Mouse (Mus musculus): ENCODE results near the gene Ift22. TPM values are rescaled to one million over a fixed set of nuclear protein-coding genes. Genes with fewer than 3 reads are reported as not detected.

Ift22 gene
- 74.0 and 78.8 TPM in 2 replicates for polyA plus RNA-seq (2015; fragmentation: Nextera tagmentation; extraction: Ambion mirVana)

GRCm38 (mm10) chr5:136907991-136908857 is at the start of gene Ift22:
Gene Ift22 (plus strand): TSS chr5:136908150.
- Histone ChIP-seq H3K27ac (0 out of 2 replicates have a peak within 1 kb of the TSS, but pooled peaks have one; percentile 51), H3K4me1 (peaks cover 14% of the 10 kb centered on the region), H3K9me3 (replicated peaks) (no peaks in the 10 kb centered on the region), H3K36me3 (peaks cover 25% of the 10 kb centered on the region), H3K9ac (peak within 1 kb of the TSS; percentile 65), H3K4me3 (replicated peaks) (peak within 1 kb of the TSS; percentile 69), H3K4me2 (peak within 1 kb of the TSS; percentile 62), H3K27me3 (no peaks in the 10 kb centered on the region)
- WGBS: 10% methylated on average over 32 of the region's 32 CpGs
- ATAC-seq (replicated peaks; ENCODE audit: low FRiP score): peak; percentile 95

- H3K9me3 ChIP-seq (replicated peaks): no peaks in the 10 kb centered on the region
- no peaks in the 10 kb centered on the region for H3K36me3 ChIP-seq
- no peaks in the 10 kb centered on the region for H3K27me3 ChIP-seq
- peak overlapping the region; percentile 98 for H3K27ac ChIP-seq
- 7% methylated on average over 20 of the region's 20 CpGs for WGBS
- H3K9ac ChIP-seq: peak overlapping the region; percentile 29; the same call in 1 of the 2 replicates
- ATAC-seq (replicated peaks; ENCODE audit: low FRiP score): peak; percentile 60
- peak overlapping the region; percentile 12; the same call in 1 of the 2 replicates for H3K4me3 ChIP-seq (replicated peaks)
- peak overlapping the region; percentile 54 for H3K4me2 ChIP-seq
- peaks cover 44% of the 10 kb centered on the region for H3K4me1 ChIP-seq
These were observed 46.6 kb upstream of the Ift22 start for GRCm38 (mm10) chr5:136861191-136861940.

- H3K27ac ChIP-seq: peak overlapping the region; percentile 98
- H3K4me1 ChIP-seq: peaks cover 44% of the 10 kb centered on the region
- no peak overlapping the region for H3K4me3 ChIP-seq (replicated peaks)
- ATAC-seq (replicated peaks; ENCODE audit: low FRiP score): no peak
- no peaks in the 10 kb centered on the region for H3K9me3 ChIP-seq (replicated peaks)
- H3K4me2 ChIP-seq: no peak overlapping the region
- H3K9ac ChIP-seq: no peak overlapping the region
- H3K36me3 ChIP-seq: no peaks in the 10 kb centered on the region
- H3K27me3 ChIP-seq: no peaks in the 10 kb centered on the region
- 36% methylated on average over 4 of the region's 4 CpGs for whole genome bisulfite sequencing
These were observed 45.1 kb upstream of the Ift22 start for GRCm38 (mm10) chr5:136862806-136863205.

GRCm38 (mm10) chr5:136863276-136863675 is 44.7 kb upstream of the Ift22 start:
- Histone ChIP-seq H3K4me1 (peaks cover 44% of the 10 kb centered on the region), H3K4me2 (peak overlapping the region; percentile 43; the same call in 1 of the 2 replicates), H3K27ac (peak overlapping the region; percentile 98), H3K36me3 (no peaks in the 10 kb centered on the region), H3K9ac (0 out of 2 replicates have a peak overlapping the region, but pooled peaks have one; percentile 25), H3K9me3 (replicated peaks) (no peaks in the 10 kb centered on the region), H3K4me3 (replicated peaks) (no peak overlapping the region), H3K27me3 (no peaks in the 10 kb centered on the region)
- WGBS: 26% methylated on average over 9 of the region's 9 CpGs
- no peak for ATAC-seq (replicated peaks; ENCODE audit: low FRiP score)

GRCm38 (mm10) chr5:136863961-136864674 is 43.8 kb upstream of the Ift22 start:
- ATAC-seq (replicated peaks; ENCODE audit: low FRiP score): peak; percentile 88
- H3K4me2 ChIP-seq: peak overlapping the region; percentile 43
- WGBS: 4% methylated on average over 14 of the region's 14 CpGs

GRCm38 (mm10) chr5:136867706-136868105 is 40.2 kb upstream of the Ift22 start:
- Histone ChIP-seq H3K9me3 (replicated peaks) (no peaks in the 10 kb centered on the region), H3K27ac (no peak overlapping the region), H3K36me3 (no peaks in the 10 kb centered on the region), H3K27me3 (no peaks in the 10 kb centered on the region), H3K4me1 (peaks cover 42% of the 10 kb centered on the region), H3K4me2 (no peak overlapping the region), H3K9ac (no peak overlapping the region), H3K4me3 (replicated peaks) (no peak overlapping the region)
- WGBS: 75% methylated on average over 5 of the region's 5 CpGs
- ATAC-seq (replicated peaks; ENCODE audit: low FRiP score): no peak

More at GRCm38 (mm10) chr5:136863961-136864674, 43.8 kb upstream of the Ift22 start:
- Histone ChIP-seq H3K9me3 (replicated peaks) (no peaks in the 10 kb centered on the region), H3K36me3 (no peaks in the 10 kb centered on the region), H3K27ac (peak overlapping the region; percentile 98), H3K27me3 (no peaks in the 10 kb centered on the region), H3K4me3 (replicated peaks) (no peak overlapping the region), H3K4me1 (peaks cover 48% of the 10 kb centered on the region), H3K9ac (0 out of 2 replicates have a peak overlapping the region, but pooled peaks have one; percentile 25)

- H3K4me2 ChIP-seq: peak overlapping the region; percentile 23
- peak; percentile 78 for ATAC-seq (replicated peaks; ENCODE audit: low FRiP score)
- H3K4me1 ChIP-seq: peaks cover 29% of the 10 kb centered on the region
- H3K36me3 ChIP-seq: no peaks in the 10 kb centered on the region
- no peaks in the 10 kb centered on the region for H3K27me3 ChIP-seq
- peak overlapping the region; percentile 87 for H3K27ac ChIP-seq
- WGBS: 46% methylated on average over 10 of the region's 10 CpGs
- H3K9ac ChIP-seq: 0 out of 2 replicates have a peak overlapping the region, but pooled peaks have one; percentile 5
- no peaks in the 10 kb centered on the region for H3K9me3 ChIP-seq (replicated peaks)
- H3K4me3 ChIP-seq (replicated peaks): no peak overlapping the region
These were observed 38.4 kb upstream of the Ift22 start for GRCm38 (mm10) chr5:136869451-136870114.

GRCm38 (mm10) chr5:136872417-136872816 is 35.5 kb upstream of the Ift22 start:
- H3K4me1 ChIP-seq: peaks cover 27% of the 10 kb centered on the region
- ATAC-seq (replicated peaks; ENCODE audit: low FRiP score): no peak
- peaks cover 9% of the 10 kb centered on the region for H3K36me3 ChIP-seq
- H3K27ac ChIP-seq: peak overlapping the region; percentile 22; the same call in 1 of the 2 replicates
- H3K4me2 ChIP-seq: no peak overlapping the region
- no peak overlapping the region for H3K4me3 ChIP-seq (replicated peaks)
- H3K9ac ChIP-seq: no peak overlapping the region
- no peaks in the 10 kb centered on the region for H3K9me3 ChIP-seq (replicated peaks)
- 68% methylated on average over 8 of the region's 8 CpGs for WGBS
- H3K27me3 ChIP-seq: no peaks in the 10 kb centered on the region

GRCm38 (mm10) chr5:136874271-136874670 is 33.7 kb upstream of the Ift22 start:
- no peak overlapping the region for H3K4me3 ChIP-seq (replicated peaks)
- peaks cover 21% of the 10 kb centered on the region for H3K4me1 ChIP-seq
- no peak overlapping the region for H3K9ac ChIP-seq
- ATAC-seq (replicated peaks; ENCODE audit: low FRiP score): no peak
- peaks cover 9% of the 10 kb centered on the region for H3K36me3 ChIP-seq
- no peak overlapping the region for H3K4me2 ChIP-seq
- H3K27me3 ChIP-seq: no peaks in the 10 kb centered on the region
- H3K9me3 ChIP-seq (replicated peaks): no peaks in the 10 kb centered on the region
- H3K27ac ChIP-seq: no peak overlapping the region
- WGBS: 61% methylated on average over 10 of the region's 10 CpGs

- peaks cover 9% of the 10 kb centered on the region for H3K36me3 ChIP-seq
- no peaks in the 10 kb centered on the region for H3K9me3 ChIP-seq (replicated peaks)
- H3K4me2 ChIP-seq: no peak overlapping the region
- no peak for ATAC-seq (replicated peaks; ENCODE audit: low FRiP score)
- no peak overlapping the region for H3K9ac ChIP-seq
- 49% methylated on average over 8 of the region's 8 CpGs for WGBS
- no peak overlapping the region for H3K27ac ChIP-seq
- H3K4me1 ChIP-seq: peaks cover 33% of the 10 kb centered on the region
- peaks cover 27% of the 10 kb centered on the region for H3K27me3 ChIP-seq
- no peak overlapping the region for H3K4me3 ChIP-seq (replicated peaks)
These were observed 27.8 kb upstream of the Ift22 start for GRCm38 (mm10) chr5:136880101-136880500.
